Mouse (Mus musculus) left cerebral cortex, adult 9 months (tissue): ENCODE measurements around the gene Nck1.

Experiments used
- DNase-seq, 2 experiments: peaks; one replicate each; pipeline ENCODE4 v3.0.0; 2022; ENCODE audit warnings: low spot score in 2 of 2

Gene Nck1

DNA sequence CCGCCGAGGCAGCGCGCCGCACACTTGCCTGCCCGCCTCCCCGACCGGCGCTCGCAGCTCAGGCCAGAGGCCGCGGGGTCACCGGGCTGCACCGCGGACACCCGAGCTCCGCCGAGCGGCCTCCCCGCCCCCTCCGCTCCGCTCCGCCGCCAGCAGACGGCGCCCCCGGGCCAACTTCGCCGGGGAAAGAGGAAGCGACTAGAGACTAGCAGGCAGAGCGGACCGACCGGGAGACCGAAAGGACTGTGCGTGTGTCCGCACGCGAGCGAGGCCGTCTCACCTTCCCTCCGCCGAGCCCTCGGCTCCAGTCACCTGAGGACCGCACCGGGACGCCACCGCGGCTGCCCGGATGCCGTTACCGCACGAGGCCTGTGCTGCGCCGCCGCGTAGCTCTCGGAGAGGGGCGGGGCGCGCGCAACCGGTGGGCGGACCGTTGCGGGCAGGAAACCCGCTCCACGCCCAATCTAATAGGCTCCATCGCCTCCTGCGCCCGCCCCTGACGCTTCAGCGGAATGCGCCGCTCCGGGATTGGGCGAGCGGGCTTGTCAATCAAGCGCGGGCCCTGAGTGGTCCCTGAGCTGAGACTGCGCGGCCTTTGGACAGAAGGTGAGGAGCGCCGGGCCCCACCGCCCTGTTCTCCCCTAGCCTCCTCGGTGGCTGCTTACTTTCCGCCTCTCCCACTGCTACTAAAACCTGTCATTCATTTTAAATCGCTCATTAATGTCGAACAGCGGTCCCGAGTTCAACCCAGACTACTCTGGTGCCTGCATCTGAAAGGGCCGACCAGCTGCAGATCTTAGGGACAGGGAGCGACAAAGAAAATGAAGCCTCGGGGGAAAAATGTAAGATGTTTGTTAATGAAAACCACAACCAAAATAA lies at the start of gene Nck1:
Gene Nck1 (minus strand): TSS at position 420 of the 879 bp plus-strand sequence.
- peak; percentile 97 to 99 for DNase-seq

DNA sequence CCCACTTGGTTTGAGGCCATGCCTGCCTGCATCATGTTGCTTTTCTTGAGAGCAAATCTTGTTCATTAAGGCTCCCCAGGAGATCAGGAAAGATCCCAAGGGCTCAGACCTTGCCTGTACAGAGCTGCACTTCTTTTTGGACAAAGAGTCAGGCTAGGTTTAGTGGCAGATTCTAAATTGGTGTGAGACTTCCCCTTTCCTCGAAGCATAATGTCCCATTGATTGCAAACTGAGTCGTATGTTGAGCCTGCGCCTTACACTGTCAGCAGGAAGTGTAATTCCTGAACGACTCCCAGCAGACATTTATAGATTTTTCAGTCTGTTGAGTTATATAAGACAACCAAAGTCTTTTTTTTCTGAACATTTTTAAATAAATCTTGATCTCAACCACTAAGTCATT lies 44.5 kb upstream of the Nck1 start:
- DNase-seq, result no peak

GRCm38 (mm10) chr9:100584031-100584430 lies 38.1 kb upstream of the Nck1 start:
- DNase-seq, result no peak

DNA sequence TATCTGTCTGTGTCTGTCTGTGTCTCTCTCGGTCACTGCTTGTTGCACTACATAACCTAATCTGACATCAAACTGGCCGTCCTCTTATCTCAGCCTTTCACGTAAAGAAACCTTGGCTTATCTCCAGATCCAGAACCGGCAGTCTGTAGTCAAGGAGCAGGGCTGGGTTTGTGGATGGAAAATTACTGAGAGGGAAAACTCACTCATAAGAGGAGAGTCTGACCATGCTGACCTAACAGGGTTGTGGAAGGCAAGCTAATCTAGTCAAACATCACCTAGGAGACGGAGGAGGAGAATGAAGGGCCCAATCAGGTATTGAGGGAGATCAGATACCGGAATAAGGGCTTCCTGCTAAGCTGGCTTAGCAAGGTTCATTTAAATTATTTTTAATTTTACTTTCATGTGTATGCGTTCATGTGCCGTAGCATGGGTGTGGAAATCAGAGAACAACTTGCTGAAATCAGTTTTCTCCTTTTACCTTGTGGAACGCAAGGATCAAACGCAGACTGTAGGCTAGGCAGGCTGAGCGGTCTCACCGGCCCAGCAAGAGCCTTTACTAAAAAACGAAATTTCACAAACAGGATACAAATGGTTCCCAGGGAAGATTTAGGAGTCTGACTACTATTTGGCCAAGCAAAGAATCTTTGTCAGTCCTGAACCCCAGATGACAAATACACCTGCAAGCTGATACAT lies 37.1 kb upstream of the Nck1 start:
- DNase-seq, result no peak

DNA sequence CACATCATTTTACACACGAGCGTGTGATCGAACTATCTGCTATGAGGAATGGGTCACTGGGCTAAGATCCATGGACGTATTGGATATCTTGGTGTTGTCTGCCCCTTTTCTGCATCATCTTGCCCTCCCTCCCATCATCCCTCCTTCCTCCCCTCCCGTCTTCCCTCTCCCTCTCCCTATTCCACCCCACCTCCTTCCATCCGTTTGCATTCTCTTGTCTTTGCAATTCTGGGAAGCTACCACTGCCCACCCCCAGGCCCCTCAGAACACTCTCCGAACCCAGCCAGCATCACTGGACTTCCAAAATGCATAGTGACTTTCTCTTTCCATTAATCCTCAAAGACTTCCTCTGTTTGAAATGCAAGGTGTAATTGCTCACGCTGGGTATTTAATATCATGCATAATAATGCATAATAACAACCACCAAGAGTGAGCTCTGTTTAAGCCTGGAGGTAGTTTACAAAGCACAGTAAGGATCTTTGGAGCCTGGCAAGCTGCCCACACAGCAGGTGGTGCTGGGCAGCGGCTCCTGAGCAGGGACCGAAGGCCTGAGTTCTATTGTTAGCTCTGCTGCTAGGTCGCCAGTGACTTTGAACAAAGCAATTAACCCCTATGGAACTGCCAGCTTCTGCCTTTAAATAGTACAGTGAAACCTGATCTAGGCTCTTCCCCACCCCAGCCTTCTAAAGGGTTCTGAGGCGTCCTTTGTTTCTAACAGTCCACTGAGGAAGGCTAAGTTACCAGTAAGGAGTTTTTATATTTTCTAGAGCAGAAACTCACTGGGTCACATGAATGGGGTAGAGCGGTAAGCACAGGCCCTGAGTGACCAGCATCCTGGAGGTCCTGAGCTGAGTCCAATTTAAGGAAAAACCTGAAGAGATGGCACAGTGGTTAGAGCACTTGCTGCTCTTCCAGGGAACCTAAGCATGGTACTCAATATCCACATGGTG lies 35.9 kb upstream of the Nck1 start:
- DNase-seq, result no peak

GRCm38 (mm10) chr9:100580196-100580740 lies 34.3 kb upstream of the Nck1 start:
- no peak for DNase-seq

DNA sequence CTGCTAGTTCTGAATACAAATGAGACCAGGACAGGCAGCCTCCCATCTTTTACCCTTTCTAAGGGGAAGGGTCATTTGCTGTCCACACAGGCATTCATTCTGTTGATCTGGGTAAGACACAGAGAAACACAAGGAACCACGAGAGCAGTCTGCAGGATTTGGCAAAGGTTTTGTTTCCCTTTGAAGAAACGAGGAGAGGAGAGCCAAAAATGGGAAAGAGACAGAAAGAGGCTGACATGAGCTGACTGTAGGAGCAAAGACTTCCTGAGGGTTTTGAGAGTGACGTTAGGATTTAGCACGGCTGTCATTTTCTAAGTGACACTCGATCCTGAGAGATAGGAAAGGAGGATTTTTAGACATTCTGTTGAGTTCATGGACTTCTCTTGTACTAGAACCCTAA lies 28.0 kb upstream of the Nck1 start:
- no peak for DNase-seq

- no peak for DNase-seq
Measured at GRCm38 (mm10) chr9:100573300-100573699, 27.4 kb upstream of the Nck1 start.

DNA sequence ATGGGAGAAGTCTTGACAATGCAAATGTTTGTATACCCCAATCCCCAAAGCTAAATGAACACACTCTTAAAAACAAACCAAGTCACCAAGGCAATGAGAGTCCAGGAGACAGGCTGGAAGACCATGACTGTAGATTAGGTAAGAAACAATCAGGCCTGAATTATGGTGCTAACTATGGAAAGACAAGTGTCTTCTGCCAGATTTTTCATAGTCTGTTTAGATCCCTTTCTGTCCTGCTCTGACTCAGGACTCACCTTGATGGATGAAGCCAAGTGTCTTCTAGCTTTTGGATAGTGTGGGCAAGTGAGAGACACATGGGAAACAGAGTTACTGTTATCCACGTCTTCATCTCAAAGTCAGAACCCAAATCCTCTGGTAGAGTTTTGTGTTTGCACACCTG lies 25.6 kb upstream of the Nck1 start:
- no peak for DNase-seq

GRCm38 (mm10) chr9:100570626-100571233 lies 24.8 kb upstream of the Nck1 start, which contains the start of gene Slc35g2:
Gene Slc35g2 (minus strand): TSS chr9:100571090.
- DNase-seq, result no peak

GRCm38 (mm10) chr9:100569798-100570625 lies 24.1 kb upstream of the Nck1 start:
- peak in 1 of 2 experiments; percentile 45 for DNase-seq

- peak in 1 of 2 experiments; percentile 48 for DNase-seq
Measured at GRCm38 (mm10) chr9:100560251-100560890, 14.4 kb upstream of the Nck1 start.

DNA sequence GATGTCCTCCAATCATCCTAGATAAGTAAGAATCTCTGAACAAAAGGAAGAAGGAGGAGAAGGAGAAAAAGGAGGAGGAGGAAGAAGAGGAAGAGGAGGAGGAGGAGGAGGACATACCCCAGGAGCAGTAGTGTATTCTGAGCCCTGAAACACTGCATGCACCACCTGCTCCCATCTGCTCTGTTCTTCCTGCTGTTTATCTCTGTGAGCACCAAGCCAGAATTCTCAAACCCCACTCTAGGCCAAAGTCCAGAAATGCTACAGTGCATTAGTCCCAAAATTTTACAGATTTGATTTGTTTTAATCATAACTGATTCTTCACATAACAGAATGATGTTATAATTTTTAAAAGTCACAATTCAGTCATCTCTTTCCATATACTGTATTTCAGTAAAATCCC lies 13.1 kb upstream of the Nck1 start:
- DNase-seq, result no peak

DNA sequence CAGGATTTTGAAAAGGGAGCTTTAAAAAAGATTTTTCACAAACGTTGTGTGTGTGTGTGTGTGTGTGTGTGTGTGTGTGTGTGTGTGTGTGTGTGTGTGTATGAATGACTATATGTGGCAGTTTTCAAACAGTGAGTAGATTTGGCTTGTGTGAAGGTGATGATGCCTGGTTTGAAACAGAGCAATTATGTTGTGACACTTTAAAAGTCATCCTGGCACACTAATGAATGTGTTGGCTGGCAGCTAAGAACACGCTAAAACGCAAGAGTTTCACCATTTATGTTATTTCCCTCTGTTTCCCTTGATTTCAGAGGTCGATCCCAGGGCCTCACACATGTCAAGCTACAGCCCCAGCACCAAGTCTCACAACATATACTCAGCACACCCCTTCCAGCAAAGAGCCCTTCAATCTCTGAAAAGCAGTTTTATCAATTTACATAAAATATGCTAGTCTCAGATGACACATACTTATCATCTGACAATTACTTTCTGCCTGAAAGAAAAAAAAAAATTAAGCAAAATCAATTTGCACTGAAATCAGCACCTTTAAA lies 12.2 kb upstream of the Nck1 start:
- DNase-seq, result no peak

- no peak for DNase-seq
Measured at GRCm38 (mm10) chr9:100555686-100556085, 9.8 kb upstream of the Nck1 start.

DNA sequence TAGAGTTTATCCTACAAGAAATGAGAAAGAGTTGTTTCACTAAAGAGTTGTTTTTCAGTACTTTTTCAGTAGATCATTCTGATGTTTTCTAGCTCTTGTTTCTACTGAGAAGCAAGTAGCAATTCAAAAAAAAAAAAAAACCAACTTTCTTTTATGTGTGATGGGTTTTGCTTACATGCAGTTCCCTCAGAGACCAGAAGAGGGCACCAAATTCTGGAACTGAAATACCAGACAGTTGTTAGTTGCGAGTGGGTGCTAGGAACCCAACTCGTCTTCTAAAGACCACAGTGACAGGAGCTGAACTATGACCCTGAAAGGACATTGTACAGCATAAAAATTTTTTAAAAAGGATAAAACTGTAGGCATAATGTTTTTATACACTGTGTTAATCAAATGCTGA lies 2.4 kb upstream of the Nck1 start:
- no peak for DNase-seq

GRCm38 (mm10) chr9:100546594-100546910 lies 618 bp upstream of the Nck1 start:
- no peak for DNase-seq

DNA sequence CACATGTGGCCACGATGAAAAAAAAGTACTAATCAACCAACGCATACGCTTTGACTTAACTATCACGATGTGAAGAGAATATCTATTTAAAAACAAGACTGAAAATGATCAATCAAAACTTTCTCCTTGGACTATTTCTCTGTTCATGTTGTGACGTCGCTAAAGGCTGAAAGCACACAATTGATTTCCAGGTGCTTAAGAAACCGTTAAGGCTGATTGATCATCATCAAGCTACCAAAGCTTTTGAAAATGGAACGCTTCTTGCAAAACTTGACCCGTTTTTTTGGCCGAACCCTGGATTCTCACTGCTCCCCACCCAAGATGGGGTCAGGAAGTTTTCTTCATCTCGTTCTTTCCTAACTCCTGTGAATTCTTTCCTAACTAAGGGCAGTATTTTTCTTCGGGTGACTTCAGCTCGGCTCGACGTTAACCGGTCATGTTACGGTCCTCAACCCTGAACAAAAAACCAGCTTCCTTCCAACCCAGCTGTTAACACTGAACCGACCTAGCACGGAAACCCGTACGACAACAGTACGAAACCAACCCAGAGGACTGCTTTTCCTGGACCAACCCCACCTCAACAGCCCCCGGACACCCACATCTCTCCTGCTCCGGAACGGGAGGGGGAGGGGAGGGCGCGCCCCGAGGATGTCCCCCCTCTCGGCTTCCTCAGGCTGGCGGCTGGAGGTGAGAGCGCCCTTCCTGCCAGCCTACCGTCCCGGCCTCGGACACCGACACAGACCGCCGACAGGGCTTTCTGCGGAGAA lies 803 bp downstream of the Nck1 start:
- no peak for DNase-seq
